Mouse (Mus musculus): Measurements from ENCODE around the gene Rpl36.
"Not testable (repeated sequence)": the region's sequence is repeated elsewhere in the genome, so short reads cannot be mapped to it uniquely, and the experiment has no call there.

DNA sequence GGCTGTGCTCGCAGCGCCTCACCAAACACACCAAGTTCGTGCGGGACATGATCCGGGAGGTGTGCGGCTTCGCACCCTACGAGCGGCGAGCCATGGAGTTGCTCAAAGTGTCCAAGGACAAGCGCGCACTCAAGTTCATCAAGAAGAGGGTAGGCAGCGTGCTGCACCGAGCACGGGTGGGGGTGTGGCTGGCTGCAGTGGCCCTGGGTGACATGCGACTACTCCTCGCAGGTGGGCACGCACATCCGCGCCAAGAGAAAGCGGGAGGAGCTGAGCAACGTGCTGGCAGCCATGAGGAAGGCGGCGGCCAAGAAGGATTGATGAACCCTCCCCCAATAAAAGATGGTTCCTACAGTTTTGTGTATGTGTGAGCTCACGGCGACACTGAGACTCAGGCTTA, 677 bp downstream of the Rpl36 start:
- not testable (repeated sequence) for TF ChIP-seq POLR2A (IDR thresholded peaks at IDR 0.05; ENCODE audit: low read depth, low read length); CTCF (IDR thresholded peaks at IDR 0.05; ENCODE audit: extremely low read depth, insufficient read length, insufficient replicate concordance, low read depth, low read length)

Data from small intestine, adult 2 months (tissue).